Mouse (Mus musculus) frontal cortex, adult (tissue): ENCODE measurements at regions not wholly inside any gene's neighbourhood (a gene's known extent, or its start where the extent isn't known, plus 50 kb on each side); places are given as distances from the start of the nearest gene placed in this dataset.

Experiments used
- ATAC-seq: cut with Nextera tagmentation; 2 replicates; pipeline ENCODE4 v1.9.2; 2017; ENCODE audit warnings: mild to moderate bottlenecking, moderate library complexity, mixed read lengths; ENCODE audit not compliant: low TSS enrichment

DNA sequence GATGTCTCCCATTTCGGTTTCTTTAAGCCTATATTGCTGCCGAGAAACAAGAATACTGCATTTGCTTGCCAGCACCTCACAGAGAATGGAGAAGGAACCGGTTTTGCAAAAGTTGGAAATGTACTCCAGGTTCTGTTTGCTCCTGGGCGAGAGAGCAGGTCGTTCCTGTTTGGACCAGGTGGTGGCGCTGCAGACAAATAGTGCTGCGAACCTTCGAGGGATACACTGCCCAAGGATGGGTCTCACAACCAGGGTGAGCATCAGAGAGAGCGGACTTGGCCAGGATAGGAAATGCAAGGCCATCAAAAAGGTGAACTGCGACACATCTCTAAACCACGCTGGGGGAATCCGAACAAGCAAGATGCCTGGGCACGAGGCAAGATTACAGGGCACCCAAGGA, 54.0 kb upstream of the Ets2 start:
- ATAC-seq, result peak; percentile 79

GRCm38 (mm10) chr16:95642784-95643590, 56.6 kb upstream of the Erg start:
- peak; percentile 59 for ATAC-seq

GRCm38 (mm10) chr16:95640670-95641069, 54.3 kb upstream of the Erg start:
- no peak for ATAC-seq

GRCm38 (mm10) chr16:95639677-95640076, 53.3 kb upstream of the Erg start:
- ATAC-seq, result no peak

GRCm38 (mm10) chr16:95637850-95638249, 51.5 kb upstream of the Erg start:
- no peak for ATAC-seq

- ATAC-seq, result no peak
Observed at GRCm38 (mm10) chr16:95636615-95637014, 50.2 kb upstream of the Erg start.
